Mouse (Mus musculus): Measurements from ENCODE around the gene H2-T3. TPM values are rescaled to one million over a fixed set of nuclear protein-coding genes. Genes with fewer than 3 reads are reported as not detected.
"Not testable (repeated sequence)": the region's sequence is repeated elsewhere in the genome, so short reads cannot be mapped to it uniquely, and the experiment has no call there.

H2-T3 gene
- polyA plus RNA-seq, 2 experiments, result not detected

GRCm38 (mm10) chr17:36161129-36162051 is 28.7 kb downstream of the H2-T3 start:
- H3K4me2 ChIP-seq (ENCODE audit: low read depth), result no peak overlapping the region
- H3K27me3 ChIP-seq (ENCODE audit: control insufficient read depth, insufficient read depth, low read length), result peaks cover 51% of the 10 kb centered on the region
- no peak overlapping the region for H3K9ac ChIP-seq (replicated peaks)
- 2% methylated on average over 50 of the region's 56 CpGs for WGBS (ENCODE audit: insufficient replicate concordance)
- no peak overlapping the region for H3K4me3 ChIP-seq (ENCODE audit: insufficient read depth in 1 of 2, low read depth in 2 of 2, low read length in 2 of 2)
- TF ChIP-seq EP300 (IDR thresholded peaks at IDR 0.05; ENCODE audit: low read depth) (no peak), CTCF (IDR thresholded peaks at IDR 0.05; ENCODE audit: low read depth) (no peak)
- no peaks in the 10 kb centered on the region for H3K9me3 ChIP-seq (ENCODE audit: control insufficient read depth, low read length)
- ATAC-seq (ENCODE audit: insufficient read depth), result no peak
- DNase-seq (ENCODE audit: low read depth in 3 of 3, low spot score in 3 of 3), result no peak
- H3K36me3 ChIP-seq (replicated peaks; ENCODE audit: control insufficient read depth, insufficient read depth, low read depth), result no peaks in the 10 kb centered on the region
- no peak overlapping the region for H3K27ac ChIP-seq
- no peaks in the 10 kb centered on the region for H3K4me1 ChIP-seq (replicated peaks; ENCODE audit: control insufficient read depth in 2 of 2, insufficient read depth in 2 of 2, low read length in 1 of 2)

DNA sequence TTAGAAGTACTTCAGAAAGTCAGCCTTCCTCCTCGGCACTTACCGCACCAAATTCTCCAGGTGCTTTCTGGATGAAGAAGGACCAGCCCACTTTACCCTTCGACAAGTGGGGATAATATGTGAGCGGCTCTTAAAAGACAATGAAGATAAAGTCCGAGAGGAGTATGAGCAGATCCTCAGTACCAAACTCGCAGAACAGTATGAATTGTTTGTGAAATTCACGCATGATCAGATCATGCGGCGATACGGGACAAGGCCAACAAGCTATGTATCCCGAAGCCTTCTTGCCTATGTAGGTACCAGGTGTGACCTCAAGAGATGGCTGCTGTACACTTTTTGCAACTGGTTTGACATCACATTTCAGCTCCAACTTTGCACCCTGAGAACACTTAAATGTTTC is 31.8 kb downstream of the H2-T3 start:
- not testable (repeated sequence) for H3K4me1 ChIP-seq (replicated peaks; ENCODE audit: control insufficient read depth in 2 of 2, insufficient read depth in 2 of 2, low read length in 1 of 2); DNase-seq (ENCODE audit: low read depth in 3 of 3, low spot score in 3 of 3); H3K36me3 ChIP-seq (replicated peaks; ENCODE audit: control insufficient read depth, insufficient read depth, low read depth); H3K27ac ChIP-seq; H3K4me2 ChIP-seq (ENCODE audit: low read depth); ATAC-seq (ENCODE audit: insufficient read depth); H3K4me3 ChIP-seq (ENCODE audit: insufficient read depth in 1 of 2, low read depth in 2 of 2, low read length in 2 of 2); H3K9me3 ChIP-seq (ENCODE audit: control insufficient read depth, low read length); H3K9ac ChIP-seq (replicated peaks)
- peaks cover 38% of the 10 kb centered on the region for H3K27me3 ChIP-seq (ENCODE audit: control insufficient read depth, insufficient read depth, low read length)
- 14% methylated on average over 11 of the region's 11 CpGs for WGBS (ENCODE audit: insufficient replicate concordance)

- ATAC-seq (ENCODE audit: insufficient read depth); DNase-seq (ENCODE audit: low read depth in 3 of 3, low spot score in 3 of 3); H3K9me3 ChIP-seq (ENCODE audit: control insufficient read depth, low read length): not testable (repeated sequence)
Measured at GRCm38 (mm10) chr17:36157782-36158181, 32.3 kb downstream of the H2-T3 start.

DNA sequence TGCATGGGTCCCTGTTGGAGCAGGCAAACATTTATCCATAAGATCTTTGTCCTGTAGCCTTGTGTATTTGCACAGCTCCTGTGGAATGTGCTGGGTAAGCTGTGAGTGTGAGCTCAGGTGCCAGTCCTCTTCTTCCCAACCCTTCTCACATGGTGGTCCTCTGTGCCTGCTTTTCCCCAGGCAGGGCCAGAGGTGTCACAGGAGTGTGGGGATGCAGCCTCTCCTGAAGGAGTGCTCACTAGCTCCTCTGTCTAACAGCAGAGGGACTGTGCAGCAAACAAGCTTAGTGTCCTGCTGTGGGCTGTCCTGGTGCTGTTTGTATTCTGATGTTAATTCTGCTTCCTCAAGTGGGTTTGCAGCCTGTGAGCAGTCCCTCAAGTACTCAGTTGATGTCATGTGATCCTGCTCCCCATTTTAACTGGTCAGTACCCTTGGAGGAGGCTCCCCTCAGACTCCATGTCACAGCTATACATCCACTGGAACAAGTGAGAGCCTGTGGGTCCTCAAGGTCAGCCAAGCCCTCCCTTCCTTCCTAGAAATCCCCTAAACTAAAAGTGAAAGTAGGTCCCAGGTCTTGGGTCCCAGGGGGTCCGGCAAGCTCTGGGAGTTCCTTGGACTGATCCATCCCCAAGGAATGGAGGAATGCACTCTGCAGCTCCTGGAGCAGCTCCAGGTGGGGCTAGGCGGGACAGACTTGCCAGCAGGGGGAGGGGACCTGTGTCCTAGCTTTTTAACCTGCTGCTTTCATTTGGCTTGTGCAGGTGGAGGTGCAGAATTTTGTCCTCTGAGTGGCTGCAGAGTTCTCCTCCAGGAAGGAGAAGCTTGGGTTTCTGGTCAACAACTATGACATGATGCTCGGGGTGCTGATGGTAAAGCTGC is 35.6 kb downstream of the H2-T3 start:
- H3K9me3 ChIP-seq (ENCODE audit: control insufficient read depth, low read length), result no peaks in the 10 kb centered on the region
- ATAC-seq (ENCODE audit: insufficient read depth) (no peak), DNase-seq (ENCODE audit: low read depth in 3 of 3, low spot score in 3 of 3) (no peak)
- H3K9ac ChIP-seq (replicated peaks), result no peak overlapping the region
- H3K4me1 ChIP-seq (replicated peaks; ENCODE audit: control insufficient read depth in 2 of 2, insufficient read depth in 2 of 2, low read length in 1 of 2), result no peaks in the 10 kb centered on the region
- H3K36me3 ChIP-seq (replicated peaks; ENCODE audit: control insufficient read depth, insufficient read depth, low read depth), result no peaks in the 10 kb centered on the region
- WGBS (ENCODE audit: insufficient replicate concordance), result 12% methylated on average over 3 of the region's 3 CpGs
- TF ChIP-seq EP300 (IDR thresholded peaks at IDR 0.05; ENCODE audit: low read depth) (no peak), CTCF (IDR thresholded peaks at IDR 0.05; ENCODE audit: low read depth) (no peak)
- peaks cover 17% of the 10 kb centered on the region for H3K27me3 ChIP-seq (ENCODE audit: control insufficient read depth, insufficient read depth, low read length)
- no peak overlapping the region for H3K4me3 ChIP-seq (ENCODE audit: insufficient read depth in 1 of 2, low read depth in 2 of 2, low read length in 2 of 2)
- H3K27ac ChIP-seq, result no peak overlapping the region
- H3K4me2 ChIP-seq (ENCODE audit: low read depth), result no peak overlapping the region

More at GRCm38 (mm10) chr17:36157782-36158181, 32.3 kb downstream of the H2-T3 start:
- H3K27me3 ChIP-seq (ENCODE audit: control insufficient read depth, insufficient read depth, low read length), result peaks cover 38% of the 10 kb centered on the region
- not testable (repeated sequence) for H3K4me3 ChIP-seq (ENCODE audit: insufficient read depth in 1 of 2, low read depth in 2 of 2, low read length in 2 of 2); H3K36me3 ChIP-seq (replicated peaks; ENCODE audit: control insufficient read depth, insufficient read depth, low read depth); H3K4me2 ChIP-seq (ENCODE audit: low read depth); H3K27ac ChIP-seq; H3K4me1 ChIP-seq (replicated peaks; ENCODE audit: control insufficient read depth in 2 of 2, insufficient read depth in 2 of 2, low read length in 1 of 2); H3K9ac ChIP-seq (replicated peaks)
- 2% methylated on average over 36 of the region's 36 CpGs for WGBS (ENCODE audit: insufficient replicate concordance)

DNA sequence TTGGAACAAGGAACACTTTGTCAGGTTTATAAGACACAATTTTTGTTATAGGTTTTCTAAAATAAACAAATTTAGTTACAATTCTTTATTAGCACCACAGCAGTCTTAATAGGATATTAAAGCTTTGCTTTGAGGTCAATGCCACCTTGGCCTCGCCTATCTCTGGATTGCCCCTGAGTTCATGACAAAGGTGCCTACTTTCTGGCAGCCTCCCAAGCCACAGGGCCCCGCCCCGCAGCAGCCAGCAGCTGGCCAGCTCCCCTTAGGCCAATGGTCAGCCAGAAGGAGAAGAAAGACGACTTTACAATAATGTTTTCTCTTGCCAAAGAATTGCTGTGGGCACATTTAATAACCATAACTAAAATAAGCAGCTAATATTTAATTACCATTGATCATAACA is 38.9 kb downstream of the H2-T3 start:
- H3K27ac ChIP-seq; H3K4me1 ChIP-seq (replicated peaks; ENCODE audit: control insufficient read depth in 2 of 2, insufficient read depth in 2 of 2, low read length in 1 of 2); H3K4me3 ChIP-seq (ENCODE audit: insufficient read depth in 1 of 2, low read depth in 2 of 2, low read length in 2 of 2); H3K4me2 ChIP-seq (ENCODE audit: low read depth); H3K36me3 ChIP-seq (replicated peaks; ENCODE audit: control insufficient read depth, insufficient read depth, low read depth); ATAC-seq (ENCODE audit: insufficient read depth); H3K27me3 ChIP-seq (ENCODE audit: control insufficient read depth, insufficient read depth, low read length); DNase-seq (ENCODE audit: low read depth in 3 of 3, low spot score in 3 of 3); H3K9me3 ChIP-seq (ENCODE audit: control insufficient read depth, low read length); H3K9ac ChIP-seq (replicated peaks): not testable (repeated sequence)
- 42% methylated on average over 4 of the region's 4 CpGs for WGBS (ENCODE audit: insufficient replicate concordance)

GRCm38 (mm10) chr17:36148468-36148867 is 41.6 kb downstream of the H2-T3 start:
- ATAC-seq (ENCODE audit: insufficient read depth), result not testable (repeated sequence)

DNA sequence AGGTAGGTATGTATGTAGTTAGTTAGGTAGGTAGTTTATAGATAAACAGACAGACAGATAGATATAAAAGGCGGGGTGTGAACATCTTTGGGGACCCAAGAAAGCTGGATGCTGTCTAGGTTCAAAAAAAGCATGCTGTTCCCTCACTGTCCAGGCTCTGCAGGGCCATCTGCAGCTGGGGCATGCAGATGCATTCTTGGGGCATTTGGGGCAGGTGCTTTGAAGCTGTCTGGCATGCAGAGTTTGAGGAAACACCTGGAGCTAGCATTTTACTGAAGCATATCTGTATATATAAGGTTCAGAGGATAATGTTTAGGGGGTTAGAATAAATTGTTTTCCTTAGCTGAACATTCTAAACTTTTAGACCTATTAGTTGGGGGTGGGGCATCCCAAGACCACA is 43.1 kb downstream of the H2-T3 start:
- not testable (repeated sequence) for H3K4me2 ChIP-seq (ENCODE audit: low read depth); H3K4me3 ChIP-seq (ENCODE audit: insufficient read depth in 1 of 2, low read depth in 2 of 2, low read length in 2 of 2); DNase-seq (ENCODE audit: low read depth in 3 of 3, low spot score in 3 of 3); H3K36me3 ChIP-seq (replicated peaks; ENCODE audit: control insufficient read depth, insufficient read depth, low read depth); H3K27ac ChIP-seq; H3K4me1 ChIP-seq (replicated peaks; ENCODE audit: control insufficient read depth in 2 of 2, insufficient read depth in 2 of 2, low read length in 1 of 2); ATAC-seq (ENCODE audit: insufficient read depth); H3K9me3 ChIP-seq (ENCODE audit: control insufficient read depth, low read length); H3K9ac ChIP-seq (replicated peaks)
- 36% methylated on average over 1 of the region's 1 CpGs for WGBS (ENCODE audit: insufficient replicate concordance)
- peaks cover 27% of the 10 kb centered on the region for H3K27me3 ChIP-seq (ENCODE audit: control insufficient read depth, insufficient read depth, low read length)

More at GRCm38 (mm10) chr17:36148468-36148867, 41.6 kb downstream of the H2-T3 start:
- not testable (repeated sequence) for H3K36me3 ChIP-seq (replicated peaks; ENCODE audit: control insufficient read depth, insufficient read depth, low read depth); DNase-seq (ENCODE audit: low read depth in 3 of 3, low spot score in 3 of 3); H3K4me3 ChIP-seq (ENCODE audit: insufficient read depth in 1 of 2, low read depth in 2 of 2, low read length in 2 of 2); H3K9me3 ChIP-seq (ENCODE audit: control insufficient read depth, low read length); H3K4me2 ChIP-seq (ENCODE audit: low read depth); H3K4me1 ChIP-seq (replicated peaks; ENCODE audit: control insufficient read depth in 2 of 2, insufficient read depth in 2 of 2, low read length in 1 of 2); H3K27ac ChIP-seq; H3K9ac ChIP-seq (replicated peaks)
- peaks cover 27% of the 10 kb centered on the region for H3K27me3 ChIP-seq (ENCODE audit: control insufficient read depth, insufficient read depth, low read length)
- 64% methylated on average over 5 of the region's 5 CpGs for WGBS (ENCODE audit: insufficient replicate concordance)
